Mouse (Mus musculus): ENCODE results near the gene Il11ra1.

DNA sequence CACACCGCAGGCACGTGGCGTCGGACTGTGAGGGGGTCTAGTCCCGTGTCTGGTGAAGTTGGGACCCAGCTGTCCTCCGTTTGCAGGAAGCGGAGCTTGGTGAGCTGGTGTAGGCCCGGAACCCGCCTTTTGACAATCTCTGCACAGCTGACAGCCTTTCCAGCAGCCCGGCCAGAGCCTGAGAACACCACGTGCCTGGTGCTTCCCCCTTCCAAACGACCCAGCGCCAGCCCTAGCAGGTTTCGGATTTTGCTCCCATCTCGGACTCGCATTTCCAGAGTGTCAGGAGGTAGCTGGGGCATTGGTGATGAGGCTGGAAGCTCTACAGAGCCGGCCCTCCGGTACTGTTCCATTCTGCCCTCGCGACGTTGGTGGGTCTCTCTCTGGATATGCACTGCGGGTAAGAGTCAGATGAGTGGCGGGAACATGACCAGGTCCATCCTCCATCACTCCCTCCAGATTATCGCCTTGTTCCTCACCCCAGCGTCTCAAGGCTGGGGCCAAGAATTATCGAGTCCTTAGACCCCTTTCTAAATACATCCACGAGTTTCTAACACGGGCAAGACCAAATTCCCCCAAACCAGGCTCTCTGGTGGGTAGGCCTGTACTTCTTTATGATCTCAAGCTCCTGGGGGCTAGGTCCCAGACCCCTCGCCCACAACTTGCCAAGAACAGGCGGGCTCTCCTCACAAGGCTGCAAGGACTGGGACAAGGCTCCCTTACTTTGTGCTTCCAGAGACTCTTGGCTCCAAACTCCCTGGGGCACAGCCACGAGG, 12.8 kb downstream of the Il11ra1 start:
- TF ChIP-seq POLR2A (IDR thresholded peaks at IDR 0.05; ENCODE audit: low read depth, low read length) (no peak), CTCF (IDR thresholded peaks at IDR 0.05; ENCODE audit: extremely low read depth, insufficient read length, insufficient replicate concordance, low read depth, low read length) (no peak)
